8 mouse cellular contexts compared by ENCODE assay signal in genomic region chr13:73330844-73331501, GRCm38 (mm10). TPM values are rescaled to one million over a fixed set of nuclear protein-coding genes. Genes with fewer than 3 reads are reported as not detected.
DNase-seq lines count a peak whose midpoint lies in the region; ATAC-seq lines count a peak whose summit lies in the region.

No protein-coding gene starts in this region.

- peak overlapping the region; percentile 93 for H3K27ac ChIP-seq in hindbrain, embryonic 10.5 days

- peaks cover 7% of the 10 kb centered on the region for H3K36me3 ChIP-seq in hindbrain, embryonic 10.5 days

- no peaks in the 10 kb centered on the region for H3K9me3 ChIP-seq in hindbrain, embryonic 10.5 days

- ATAC-seq in frontal cortex, adult (ENCODE audit: low TSS enrichment): peak; percentile 85

- no peaks in the 10 kb centered on the region for H3K27me3 ChIP-seq in hindbrain, embryonic 10.5 days (ENCODE audit: insufficient read depth, poor library complexity, severe bottlenecking)

- peak overlapping the region; percentile 80 for H3K4me3 ChIP-seq in hindbrain, embryonic 10.5 days

- peaks cover 41% of the 10 kb centered on the region for H3K4me1 ChIP-seq in hindbrain, embryonic 10.5 days (replicated peaks)

- under 1% methylated on average over 42 of the region's 42 CpGs for WGBS in hindbrain, embryonic 10.5 days

- DNase-seq in MEL-GATA-1-ER (ENCODE audit: extremely low read depth, low read depth): peak; percentile 71
- peak; percentile 88 for DNase-seq in cerebellum, adult 8-10 months
- DNase-seq in hindbrain, embryonic 10.5 days (ENCODE audit: low spot score): peak; percentile 86
- peak; percentile 90 to 91 for DNase-seq in layer of hippocampus, postnatal 10 days (ENCODE audit: low spot score in 2 of 2)
- DNase-seq in lung, postnatal 10 days: peak; percentile 92
- DNase-seq in ovary, postnatal 36 days (ENCODE audit: low spot score): peak; percentile 84
- DNase-seq in thymus, postnatal 25 days: peak; percentile 89

RNA-seq across cellular contexts. Expression of gene Ndufs6, which starts 2.6 kb away (rescaled TPM):
- polyA plus RNA-seq in hindbrain, embryonic 10.5 days (2016; fragmentation: Nextera tagmentation; extraction: Ambion mirVana): 401 and 402 TPM in 2 replicates
- 100 to 1,000 TPM; 175 to 197 TPM for total RNA-seq in layer of hippocampus, postnatal 10 days (2021)

RNA-seq across cellular contexts. Expression of gene Mrpl36, which starts 2.7 kb away (rescaled TPM):
- 139 and 152 TPM in 2 replicates for polyA plus RNA-seq in hindbrain, embryonic 10.5 days (2016; fragmentation: Nextera tagmentation; extraction: Ambion mirVana)
- total RNA-seq in layer of hippocampus, postnatal 10 days (2021): 10 to 100 TPM; 33.0 to 35.5 TPM

Comparison
In these comparisons a context has a peak if more than half of its experiments do, and no peak if none do; other contexts are left out.
1. Peak in every context shown above with its lines: DNase-seq, ATAC-seq, H3K4me3 ChIP-seq and H3K27ac ChIP-seq.